15 mouse cellular contexts compared by ENCODE assay signal in the genomic region with DNA sequence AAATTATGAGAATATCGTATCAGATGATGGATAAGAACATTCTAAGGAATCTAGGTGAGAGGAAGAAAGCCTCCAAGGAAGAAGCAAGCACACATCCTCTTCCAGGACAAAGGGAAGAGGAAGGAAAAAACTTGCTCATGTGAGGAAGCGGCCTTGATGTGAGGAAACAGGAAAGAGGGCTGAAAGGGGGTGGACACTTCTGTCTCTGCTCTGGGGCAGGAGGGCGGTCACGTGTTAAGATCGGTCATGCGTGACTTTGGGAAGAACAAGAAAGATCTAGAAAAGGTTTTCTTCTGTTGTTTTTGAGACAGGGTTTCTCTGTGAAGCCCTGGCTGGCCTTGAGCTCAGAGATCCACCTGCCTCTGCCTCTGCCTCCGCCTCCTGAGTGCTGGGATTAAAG. TPM values are rescaled to one million over a fixed set of nuclear protein-coding genes. Genes with fewer than 3 reads are reported as not detected.
DNase-seq lines count a peak whose midpoint lies in the region; ATAC-seq and TF ChIP-seq lines count a peak whose summit lies in the region.
"Had no signal": no experiment of that assay in that cellular context is flagged by ENCODE, and none has a peak within 500 bp of the region (broad histone marks: within the 10 kb centered on the region; RNA-seq: fewer than 3 reads in every experiment).

No protein-coding gene starts in this region.

- WGBS in kidney, embryonic 14.5 days, result 69% methylated on average over 7 of the region's 7 CpGs
- WGBS in bone marrow, adult 2 months, result 44% methylated on average over 7 of the region's 7 CpGs
- 73% methylated on average over 7 of the region's 7 CpGs for WGBS in kidney, embryonic 15.5 days
- WGBS in midbrain, embryonic 10.5 days, result 79% methylated on average over 7 of the region's 7 CpGs

- H3K9ac ChIP-seq in kidney, embryonic 14.5 days (ENCODE audit: low read depth, low read length), result no peak overlapping the region
- no peak overlapping the region for H3K9ac ChIP-seq in kidney, embryonic 15.5 days
- H3K9ac ChIP-seq: heart, embryonic 15.5 days; limb, embryonic 12.5 days had no signal

- no peak overlapping the region for H3K27ac ChIP-seq in kidney, embryonic 14.5 days (ENCODE audit: low read depth, low read length)
- H3K27ac ChIP-seq in bone marrow, adult 2 months (ENCODE audit: control insufficient read depth, insufficient read depth, low read depth, low read length, poor library complexity), result peak overlapping the region; percentile 74
- H3K27ac ChIP-seq in kidney, embryonic 15.5 days, result peak overlapping the region; percentile 9; the same call in 1 of the 2 replicates
- no peak overlapping the region for H3K27ac ChIP-seq in midbrain, embryonic 10.5 days (replicated peaks)
- H3K27ac ChIP-seq: heart, embryonic 15.5 days; limb, embryonic 12.5 days had no signal

- no peaks in the 10 kb centered on the region for H3K27me3 ChIP-seq in kidney, embryonic 14.5 days (ENCODE audit: control insufficient read depth, insufficient read depth, low read length)
- no peaks in the 10 kb centered on the region for H3K27me3 ChIP-seq in kidney, embryonic 15.5 days
- H3K27me3 ChIP-seq in midbrain, embryonic 10.5 days (ENCODE audit: low read depth, poor library complexity, severe bottlenecking), result no peaks in the 10 kb centered on the region
- H3K27me3 ChIP-seq: heart, embryonic 15.5 days; limb, embryonic 12.5 days had no signal

- no peak overlapping the region for H3K4me2 ChIP-seq in kidney, embryonic 14.5 days (replicated peaks; ENCODE audit: low read depth, low read length)
- no peak overlapping the region for H3K4me2 ChIP-seq in kidney, embryonic 15.5 days
- H3K4me2 ChIP-seq: heart, embryonic 15.5 days; limb, embryonic 12.5 days had no signal

- no peaks in the 10 kb centered on the region for H3K36me3 ChIP-seq in kidney, embryonic 14.5 days (ENCODE audit: control insufficient read depth, insufficient read depth, low read length)
- no peaks in the 10 kb centered on the region for H3K36me3 ChIP-seq in kidney, embryonic 15.5 days
- H3K36me3 ChIP-seq in midbrain, embryonic 10.5 days, result peaks cover 3% of the 10 kb centered on the region; the same call in 1 of the 2 replicates
- H3K36me3 ChIP-seq: heart, embryonic 15.5 days had no signal

- TF ChIP-seq POLR2A in bone marrow, adult 2 months (IDR thresholded peaks at IDR 0.05; ENCODE audit: borderline replicate concordance, control insufficient read depth, low read depth, low read length), result no peak

- DNase-seq in kidney, adult 8-10 months, result peak; percentile 49 to 68
- no peak for DNase-seq in testis, postnatal 10 days (ENCODE audit: low spot score)
- DNase-seq in midbrain, embryonic 10.5 days (ENCODE audit: low spot score), result no peak
- DNase-seq in urinary bladder, adult 18-20 months (ENCODE audit: low spot score in 2 of 2), result no peak
- DNase-seq: adrenal gland, postnatal 25 days; cerebellum, adult 18-20 months; gastrocnemius, postnatal 36 days; right cerebral cortex, postnatal 4 days had no signal

- peaks cover 23% of the 10 kb centered on the region for H3K4me1 ChIP-seq in kidney, embryonic 14.5 days (ENCODE audit: control insufficient read depth, insufficient read depth, low read length)
- peaks cover 7% of the 10 kb centered on the region for H3K4me1 ChIP-seq in bone marrow, adult 2 months (ENCODE audit: control insufficient read depth, insufficient read depth, low read length)
- H3K4me1 ChIP-seq in kidney, embryonic 15.5 days, result peaks cover 37% of the 10 kb centered on the region
- H3K4me1 ChIP-seq in midbrain, embryonic 10.5 days, result peaks cover 12% of the 10 kb centered on the region

- no peaks in the 10 kb centered on the region for H3K9me3 ChIP-seq in kidney, embryonic 14.5 days (ENCODE audit: control insufficient read depth, low read length)
- no peaks in the 10 kb centered on the region for H3K9me3 ChIP-seq in kidney, embryonic 15.5 days (replicated peaks)
- H3K9me3 ChIP-seq in midbrain, embryonic 10.5 days (replicated peaks), result no peaks in the 10 kb centered on the region
- H3K9me3 ChIP-seq: heart, embryonic 15.5 days; limb, embryonic 12.5 days had no signal

- ATAC-seq in kidney, embryonic 14.5 days (ENCODE audit: low FRiP score, low TSS enrichment), result no peak
- no peak for ATAC-seq in kidney, embryonic 15.5 days (replicated peaks; ENCODE audit: low FRiP score)
- peak; percentile 81 for ATAC-seq in megakaryocyte, adult 5-6 weeks (ENCODE audit: poor library complexity, severe bottlenecking)
- ATAC-seq: inflammation-experienced regulatory T-cells, adult 6 months had no signal

- TF ChIP-seq CTCF in bone marrow, adult 2 months (IDR thresholded peaks at IDR 0.05; ENCODE audit: control insufficient read depth, insufficient read depth, low read length), result no peak

- no peak overlapping the region for H3K4me3 ChIP-seq in kidney, embryonic 14.5 days (ENCODE audit: low read length)
- H3K4me3 ChIP-seq in bone marrow, adult 2 months (replicated peaks; ENCODE audit: control insufficient read depth, low read depth, low read length), result no peak overlapping the region
- no peak overlapping the region for H3K4me3 ChIP-seq in kidney, embryonic 15.5 days (replicated peaks)
- no peak overlapping the region for H3K4me3 ChIP-seq in midbrain, embryonic 10.5 days
- H3K4me3 ChIP-seq: heart, embryonic 15.5 days; limb, embryonic 12.5 days had no signal

RNA-seq across cellular contexts. Expression of a gene that starts 52.7 kb away (rescaled TPM):
- 51.1 and 54.9 TPM in 2 replicates for polyA plus RNA-seq in kidney, embryonic 14.5 days (2014; fragmentation: Nextera tagmentation; extraction: Ambion mirVana)
- polyA plus RNA-seq in bone marrow, adult 2 months (2011; ENCODE audit: insufficient read depth, insufficient read length, low replicate concordance, missing spikeins), result 8.1 and 18.0 TPM in 2 replicates
- 38.0 and 42.6 TPM in 2 replicates for polyA plus RNA-seq in kidney, embryonic 15.5 days (2015; fragmentation: Nextera tagmentation; extraction: Ambion mirVana)
- 96.1 and 96.7 TPM in 2 replicates for total RNA-seq in megakaryocyte, adult 5-6 weeks (2015)
- 69.0 and 91.8 TPM in 2 replicates for total RNA-seq in megakaryocyte, adult 5-6 weeks (2017)
- polyA plus RNA-seq in midbrain, embryonic 10.5 days (2016; fragmentation: Nextera tagmentation; extraction: Ambion mirVana), result 27.1 and 28.4 TPM in 2 replicates

RNA-seq across cellular contexts. Expression of a gene that starts 53.5 kb away (rescaled TPM):
- 43.5 and 50.6 TPM in 2 replicates for polyA plus RNA-seq in kidney, embryonic 14.5 days (2014; fragmentation: Nextera tagmentation; extraction: Ambion mirVana)
- polyA plus RNA-seq in bone marrow, adult 2 months (2011; ENCODE audit: insufficient read depth, insufficient read length, low replicate concordance, missing spikeins), result 3.7 and 10.8 TPM in 2 replicates
- 47.0 and 49.1 TPM in 2 replicates for polyA plus RNA-seq in kidney, embryonic 15.5 days (2015; fragmentation: Nextera tagmentation; extraction: Ambion mirVana)
- total RNA-seq in megakaryocyte, adult 5-6 weeks (2015), result 84.2 and 101 TPM in 2 replicates
- 46.7 and 59.2 TPM in 2 replicates for total RNA-seq in megakaryocyte, adult 5-6 weeks (2017)
- polyA plus RNA-seq in midbrain, embryonic 10.5 days (2016; fragmentation: Nextera tagmentation; extraction: Ambion mirVana), result 31.7 and 36.7 TPM in 2 replicates

Comparison
In these comparisons a context has a peak if more than half of its experiments do, and no peak if none do; other contexts are left out.
1. H3K27ac ChIP-seq: peak in bone marrow, adult 2 months (single experiment) and kidney, embryonic 15.5 days (single experiment); none in kidney, embryonic 14.5 days (single experiment) and midbrain, embryonic 10.5 days (single experiment).
2. DNase-seq: peak in kidney, adult 8-10 months (2 of 2); none in testis, postnatal 10 days (single experiment), midbrain, embryonic 10.5 days (single experiment) and urinary bladder, adult 18-20 months (0 of 2).